Mouse (Mus musculus): ENCODE measurements around the gene Zfp94.

DNA sequence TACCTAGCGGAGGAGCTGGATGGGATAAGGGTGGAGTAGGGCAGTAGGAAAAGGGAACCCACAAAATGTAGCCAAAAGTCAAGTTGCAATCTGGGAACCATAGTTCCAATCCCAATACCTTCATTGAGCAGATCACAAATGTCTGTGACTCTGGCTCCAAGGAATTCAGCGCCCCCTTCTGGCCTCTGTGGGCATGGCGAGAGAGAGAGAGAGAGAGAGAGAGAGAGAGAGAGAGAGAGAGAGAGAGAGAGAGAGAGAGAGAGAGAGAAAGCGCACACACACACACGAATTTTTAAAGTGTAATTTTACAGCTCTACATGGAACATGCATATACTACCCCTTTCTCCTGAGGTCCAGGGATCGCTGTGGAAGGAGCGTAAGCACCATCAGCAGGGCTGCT is 46.8 kb upstream of the Zfp94 start:
- TF ChIP-seq POLR2A (IDR thresholded peaks at IDR 0.05; ENCODE audit: insufficient read depth, low read length) (no peak), EP300 (IDR thresholded peaks at IDR 0.05; ENCODE audit: insufficient read depth, low read depth, low read length) (no peak), CTCF (IDR thresholded peaks at IDR 0.05; ENCODE audit: low read depth, low read length) (peak; percentile 49)

All from ES-Bruce4 (cell line).